Mouse (Mus musculus) liver, embryonic 15.5 days (tissue): ENCODE data around the gene Gfer. TPM values are rescaled to one million over a fixed set of nuclear protein-coding genes. Genes with fewer than 3 reads are reported as not detected.

Experiments used
- ATAC-seq: fragments of 200-750 bp; cut with Nextera tagmentation; 2 replicates; pipeline ENCODE4 v1.8.0; 2017; ENCODE audit warnings: moderate number of reproducible peaks, mild to moderate bottlenecking, moderate library complexity; ENCODE audit not compliant: insufficient read depth
- H3K27ac ChIP-seq: fragments of 300-500 bp; sonication (generic); replicated peaks from 2 replicates; pipeline ENCODE4 v1.5.1; 2015; ENCODE audit warnings: mild to moderate bottlenecking, inconsistent platforms
- H3K27me3 ChIP-seq: fragments of 300-500 bp; sonication (generic); 2 replicates; pipeline ENCODE4 v1.6.1; 2015; ENCODE audit warnings: mild to moderate bottlenecking, inconsistent platforms
- H3K36me3 ChIP-seq: fragments of 300-500 bp; sonication (generic); replicated peaks from 2 replicates; pipeline ENCODE4 v1.6.1; 2015; ENCODE audit warnings: moderate library complexity, mild to moderate bottlenecking, inconsistent platforms
- H3K4me1 ChIP-seq: fragments of 300-500 bp; sonication (generic); replicated peaks from 2 replicates; pipeline ENCODE4 v1.6.1; 2015; ENCODE audit warnings: inconsistent platforms
- H3K4me2 ChIP-seq: fragments of 300-500 bp; sonication (generic); 2 replicates; pipeline ENCODE4 v1.6.1; 2015; ENCODE audit warnings: moderate library complexity, mild to moderate bottlenecking, inconsistent platforms
- H3K4me3 ChIP-seq: fragments of 300-500 bp; sonication (generic); replicated peaks from 2 replicates; pipeline ENCODE4 v1.5.1; 2015; ENCODE audit warnings: mild to moderate bottlenecking, inconsistent platforms
- H3K9ac ChIP-seq: fragments of 300-500 bp; sonication (generic); 2 replicates; pipeline ENCODE4 v1.6.1; 2015; ENCODE audit warnings: moderate library complexity, mild to moderate bottlenecking, inconsistent platforms
- H3K9me3 ChIP-seq: fragments of 300-500 bp; sonication (generic); replicated peaks from 2 replicates; pipeline ENCODE4 v1.6.1; 2016; ENCODE audit warnings: inconsistent platforms
- WGBS: fragments of 180-500 bp; shearing (Covaris S2); methylation state at CpG from one replicate; pipeline ENCODE4 v1.1.7; 2015; ENCODE audit warnings: mixed read lengths; ENCODE audit not compliant: insufficient replicate concordance; 5-methylcytosine and 5-hydroxymethylcytosine counted together
- polyA plus RNA-seq: library from polyadenylated mRNA; unstranded; fragments of >200 nt; fragmentation: Nextera tagmentation; extraction: Ambion mirVana; gene quantifications from 2 replicates; pipeline ENCODE4 v1.2.1, GENCODE M21; 2015

The Gfer gene
- polyA plus RNA-seq, 1 experiment from 2014 or later, result 25.2 TPM

- H3K27ac ChIP-seq, result no peak overlapping the region
Measured at GRCm38 (mm10) chr17:24647493-24647892, 48.5 kb downstream of the Gfer start.

DNA sequence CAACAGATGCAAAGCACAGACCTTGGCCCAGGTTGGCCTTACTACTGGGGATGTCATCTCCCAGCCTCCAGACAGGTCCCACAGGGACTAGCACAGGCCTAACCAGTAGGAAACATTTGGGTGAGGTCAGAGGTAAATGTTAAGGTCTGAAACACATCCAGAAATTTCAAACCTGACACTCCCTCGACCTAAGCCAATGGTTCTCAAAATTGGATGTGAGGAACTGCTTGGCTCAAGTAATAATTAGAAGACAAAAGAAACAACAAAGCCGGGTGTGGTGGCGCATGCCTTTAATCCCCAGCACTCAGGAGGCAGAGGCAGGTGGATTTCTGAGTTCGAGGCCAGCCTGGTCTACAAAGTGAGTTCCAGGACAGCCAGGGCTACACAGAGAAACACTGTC lies 49.6 kb downstream of the Gfer start:
- Histone ChIP-seq H3K9ac (no peak overlapping the region), H3K4me3 (no peak overlapping the region), H3K4me1 (peaks cover 43% of the 10 kb centered on the region), H3K36me3 (no peaks in the 10 kb centered on the region), H3K27ac (0 out of 2 replicates have a peak overlapping the region, but pooled peaks have one; percentile 9), H3K4me2 (no peak overlapping the region), H3K9me3 (no peaks in the 10 kb centered on the region), H3K27me3 (peaks cover 44% of the 10 kb centered on the region)
- WGBS, result 58% methylated on average over 4 of the region's 4 CpGs
- ATAC-seq, result no peak

More at GRCm38 (mm10) chr17:24647493-24647892, 48.5 kb downstream of the Gfer start:
- Histone ChIP-seq H3K4me1 (peaks cover 43% of the 10 kb centered on the region), H3K36me3 (no peaks in the 10 kb centered on the region), H3K4me2 (no peak overlapping the region), H3K9ac (no peak overlapping the region), H3K27me3 (peaks cover 55% of the 10 kb centered on the region), H3K4me3 (no peak overlapping the region), H3K9me3 (no peaks in the 10 kb centered on the region)
- ATAC-seq, result no peak
- WGBS, result 73% methylated on average over 11 of the region's 11 CpGs

GRCm38 (mm10) chr17:24645916-24646315 lies 50.0 kb downstream of the Gfer start:
- H3K4me1 ChIP-seq, result peaks cover 43% of the 10 kb centered on the region
- 56% methylated on average over 3 of the region's 3 CpGs for WGBS
- 0 out of 2 replicates have a peak overlapping the region, but pooled peaks have one; percentile 33 for H3K27ac ChIP-seq
- H3K4me3 ChIP-seq, result no peak overlapping the region
- no peaks in the 10 kb centered on the region for H3K9me3 ChIP-seq
- H3K36me3 ChIP-seq, result no peaks in the 10 kb centered on the region
- no peak overlapping the region for H3K9ac ChIP-seq
- peaks cover 39% of the 10 kb centered on the region for H3K27me3 ChIP-seq
- ATAC-seq, result no peak
- no peak overlapping the region for H3K4me2 ChIP-seq

GRCm38 (mm10) chr17:24644875-24645721 lies 50.9 kb downstream of the Gfer start:
- H3K9ac ChIP-seq, result no peak overlapping the region
- peak overlapping the region; percentile 62 for H3K27ac ChIP-seq
- peak; percentile 26 for ATAC-seq
- peaks cover 35% of the 10 kb centered on the region for H3K4me1 ChIP-seq
- 37% methylated on average over 9 of the region's 9 CpGs for WGBS
- no peaks in the 10 kb centered on the region for H3K36me3 ChIP-seq
- H3K4me3 ChIP-seq, result no peak overlapping the region
- no peak overlapping the region for H3K4me2 ChIP-seq
- H3K27me3 ChIP-seq, result peaks cover 31% of the 10 kb centered on the region
- no peaks in the 10 kb centered on the region for H3K9me3 ChIP-seq

GRCm38 (mm10) chr17:24644030-24644715 lies 51.8 kb downstream of the Gfer start:
- 41% methylated on average over 7 of the region's 7 CpGs for WGBS
- Histone ChIP-seq H3K4me3 (no peak overlapping the region), H3K9me3 (no peaks in the 10 kb centered on the region), H3K9ac (no peak overlapping the region), H3K4me1 (peaks cover 28% of the 10 kb centered on the region), H3K4me2 (no peak overlapping the region), H3K27me3 (peaks cover 22% of the 10 kb centered on the region), H3K36me3 (no peaks in the 10 kb centered on the region), H3K27ac (peak overlapping the region; percentile 62)
- ATAC-seq, result no peak

Other genes with a start within 250 kb of the Gfer start
- 11.5 and 14.2 TPM in 2 replicates for gene E4f1, start 225.8 kb downstream of the Gfer start, polyA plus RNA-seq
- gene Pgp, start 225.8 kb downstream of the Gfer start, polyA plus RNA-seq, result 60.5 and 61.2 TPM in 2 replicates
- gene Bricd5, start 222.3 kb downstream of the Gfer start, polyA plus RNA-seq, result 0.13 TPM in 1 of 2 replicates, not detected in the other
- gene Mlst8, start 217.1 kb downstream of the Gfer start, polyA plus RNA-seq, result 12.0 and 13.6 TPM in 2 replicates
- 0.05 and 0.09 TPM in 2 replicates for gene Caskin1, start 207.6 kb downstream of the Gfer start, polyA plus RNA-seq
- 32.9 and 35.2 TPM in 2 replicates for gene Traf7, start 168.2 kb downstream of the Gfer start, polyA plus RNA-seq
- gene Rab26, start 161.9 kb downstream of the Gfer start, polyA plus RNA-seq, result 0.64 and 0.74 TPM in 2 replicates
- gene Pkd1, start 146.3 kb downstream of the Gfer start, polyA plus RNA-seq, result 2.6 and 3.0 TPM in 2 replicates
- 18.8 and 21.4 TPM in 2 replicates for gene Tsc2, start 63.5 kb downstream of the Gfer start, polyA plus RNA-seq
- gene Nthl1, start 63.5 kb downstream of the Gfer start, polyA plus RNA-seq, result 5.8 and 6.4 TPM in 2 replicates
- gene Slc9a3r2, start 45.8 kb downstream of the Gfer start, polyA plus RNA-seq, result 10.8 and 13.8 TPM in 2 replicates
- 0.30 TPM in 1 of 2 replicates, not detected in the other for gene Npw, start 37.7 kb downstream of the Gfer start, polyA plus RNA-seq
- 9.9 and 12.5 TPM in 2 replicates for gene Zfp598, start 26.5 kb downstream of the Gfer start, polyA plus RNA-seq
- 0.07 and 0.16 TPM in 2 replicates for gene Syngr3, start 6.2 kb downstream of the Gfer start, polyA plus RNA-seq
- gene Noxo1, start 78 bp upstream of the Gfer start, polyA plus RNA-seq, result 0.14 and 0.16 TPM in 2 replicates
- gene Tbl3, start 11.5 kb upstream of the Gfer start, polyA plus RNA-seq, result 35.0 and 40.6 TPM in 2 replicates
- gene Rnf151, start 21.9 kb upstream of the Gfer start, polyA plus RNA-seq, result not detected in 2 replicates
- gene Rps2, start 22.0 kb upstream of the Gfer start, polyA plus RNA-seq, result 1,043 and 1,068 TPM in 2 replicates
- gene Ndufb10, start 28.3 kb upstream of the Gfer start, polyA plus RNA-seq, result 160 and 162 TPM in 2 replicates
- 0.09 and 0.15 TPM in 2 replicates for gene Rpl3l, start 31.7 kb upstream of the Gfer start, polyA plus RNA-seq
- 31.1 and 32.9 TPM in 2 replicates for gene Msrb1, start 40.5 kb upstream of the Gfer start, polyA plus RNA-seq
- gene Hs3st6, start 56.8 kb upstream of the Gfer start, polyA plus RNA-seq, result 0.07 TPM in 1 of 2 replicates, not detected in the other
- 0.35 and 0.54 TPM in 2 replicates for gene Meiob, start 108.1 kb upstream of the Gfer start, polyA plus RNA-seq
- 117 and 135 TPM in 2 replicates for gene Hagh, start 144.0 kb upstream of the Gfer start, polyA plus RNA-seq
- 41.1 and 44.2 TPM in 2 replicates for gene Fahd1, start 154.2 kb upstream of the Gfer start, polyA plus RNA-seq
- 9.6 and 11.5 TPM in 2 replicates for gene Igfals, start 169.8 kb upstream of the Gfer start, polyA plus RNA-seq
- gene Nubp2, start 190.2 kb upstream of the Gfer start, polyA plus RNA-seq, result 68.1 and 73.5 TPM in 2 replicates
- gene Spsb3, start 190.5 kb upstream of the Gfer start, polyA plus RNA-seq, result 45.2 and 48.4 TPM in 2 replicates
- 11.5 and 13.0 TPM in 2 replicates for gene Eme2, start 198.9 kb upstream of the Gfer start, polyA plus RNA-seq
- gene Mrps34, start 199.0 kb upstream of the Gfer start, polyA plus RNA-seq, result 52.3 and 52.8 TPM in 2 replicates
- 53.4 and 60.1 TPM in 2 replicates for gene Nme3, start 200.3 kb upstream of the Gfer start, polyA plus RNA-seq
- 8.3 and 10.0 TPM in 2 replicates for gene Mapk8ip3, start 240.8 kb upstream of the Gfer start, polyA plus RNA-seq